Mouse (Mus musculus) midbrain, embryonic 11.5 days (tissue): Measurements from ENCODE around the gene 1700056E22Rik. TPM values are rescaled to one million over a fixed set of nuclear protein-coding genes. Genes with fewer than 3 reads are reported as not detected.

Source experiments
- ATAC-seq: fragments of 200-750 bp; cut with Nextera tagmentation; 2 replicates; pipeline ENCODE4 v1.8.0; 2017; ENCODE audit warnings: moderate TSS enrichment, moderate library complexity; ENCODE audit not compliant: low FRiP score
- DNase-seq: peaks from one replicate; pipeline ENCODE4 v3.0.0; 2015; ENCODE audit warnings: low spot score; ENCODE audit errors: missing footprints
- H3K27ac ChIP-seq: fragments of 300-500 bp; sonication (generic); 2 replicates; pipeline ENCODE4 v1.5.1; 2014; ENCODE audit warnings: low read depth, low read length
- H3K27me3 ChIP-seq: fragments of 300-500 bp; sonication (generic); 2 replicates; pipeline ENCODE4 v1.6.1; 2014; ENCODE audit warnings: mild to moderate bottlenecking, low read length, moderate library complexity, mixed read lengths; ENCODE audit not compliant: control insufficient read depth, insufficient read depth
- H3K36me3 ChIP-seq: fragments of 300-500 bp; sonication (generic); 2 replicates; pipeline ENCODE4 v1.6.1; 2014; ENCODE audit warnings: mild to moderate bottlenecking, low read length, moderate library complexity, mixed read lengths; ENCODE audit not compliant: control insufficient read depth, insufficient read depth
- H3K4me1 ChIP-seq: fragments of 300-500 bp; sonication (generic); 2 replicates; pipeline ENCODE4 v1.6.1; 2014; ENCODE audit warnings: low read length; ENCODE audit not compliant: control insufficient read depth, insufficient read depth
- H3K4me2 ChIP-seq: fragments of 300-500 bp; sonication (generic); 2 replicates; pipeline ENCODE4 v1.6.1; 2014; ENCODE audit warnings: mild to moderate bottlenecking, moderate library complexity
- H3K4me3 ChIP-seq: fragments of 300-500 bp; sonication (generic); 2 replicates; pipeline ENCODE4 v1.5.1; 2014; ENCODE audit warnings: low read depth, low read length
- H3K9ac ChIP-seq: fragments of 300-500 bp; sonication (generic); 2 replicates; pipeline ENCODE4 v1.6.1; 2014; ENCODE audit warnings: low read length
- H3K9me3 ChIP-seq: fragments of 300-500 bp; sonication (generic); 2 replicates; pipeline ENCODE4 v1.6.1; 2016; ENCODE audit warnings: low read length; ENCODE audit not compliant: control insufficient read depth
- WGBS: fragments of 180-500 bp; shearing (Covaris S2); extraction: QIAGEN DNeasy Blood & Tissue Kit; methylation state at CpG from one replicate; pipeline ENCODE4 v1.1.7; 2014; 5-methylcytosine and 5-hydroxymethylcytosine counted together
- polyA plus RNA-seq: library from polyadenylated mRNA; unstranded; fragments of >200 nt; fragmentation: Nextera tagmentation; extraction: Ambion mirVana; gene quantifications from 2 replicates; pipeline ENCODE4 v1.2.1, GENCODE M21; 2014

The 1700056E22Rik gene
- polyA plus RNA-seq, 1 experiment from 2014 or later, result 2.0 TPM

DNA sequence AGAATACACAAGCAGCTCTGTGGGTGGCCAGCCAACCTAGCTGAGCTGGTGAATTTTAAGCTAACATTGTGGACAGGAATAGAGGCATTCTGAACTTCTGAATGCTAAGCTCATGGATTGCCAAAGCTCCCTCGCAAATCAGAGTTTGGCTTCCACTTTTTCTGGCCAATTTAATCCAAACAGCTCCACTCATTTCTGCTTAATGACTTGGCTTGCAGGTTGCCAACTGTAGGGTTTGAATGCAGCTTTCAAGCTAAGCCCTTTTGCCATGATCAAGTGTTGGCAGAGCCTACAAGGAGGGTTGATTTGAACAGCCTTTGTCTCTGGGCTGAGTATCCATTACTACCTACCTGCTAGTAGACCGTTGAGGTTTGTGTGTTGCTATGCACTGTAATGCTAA is 31.6 kb downstream of the 1700056E22Rik start:
- no peaks in the 10 kb centered on the region for H3K27me3 ChIP-seq
- no peaks in the 10 kb centered on the region for H3K36me3 ChIP-seq
- H3K9ac ChIP-seq, result no peak overlapping the region
- no peaks in the 10 kb centered on the region for H3K4me1 ChIP-seq
- no peak for ATAC-seq
- H3K4me3 ChIP-seq, result no peak overlapping the region
- H3K4me2 ChIP-seq, result no peak overlapping the region
- H3K27ac ChIP-seq, result no peak overlapping the region
- no peak for DNase-seq
- 83% methylated on average over 2 of the region's 2 CpGs for WGBS
- H3K9me3 ChIP-seq, result no peaks in the 10 kb centered on the region

DNA sequence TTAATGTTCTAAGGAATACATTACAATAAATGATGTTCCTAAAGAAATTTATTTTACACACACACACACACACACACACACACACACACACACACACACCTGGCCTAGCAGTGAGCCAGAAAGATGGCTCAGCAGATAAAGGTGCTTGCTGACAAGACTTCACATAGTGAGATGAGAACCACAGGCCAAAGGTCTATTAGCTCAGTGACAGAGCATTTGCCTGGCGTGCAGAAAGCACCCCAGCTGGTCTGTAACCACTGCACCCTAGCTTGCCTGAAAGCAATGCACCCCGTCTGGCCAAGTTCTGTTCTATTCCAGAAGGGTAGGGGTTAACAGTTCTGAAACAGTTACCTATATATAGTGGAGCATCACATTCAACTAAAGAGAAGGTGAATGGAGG is 36.9 kb downstream of the 1700056E22Rik start:
- DNase-seq (no peak), ATAC-seq (no peak)
- Histone ChIP-seq H3K4me1 (no peaks in the 10 kb centered on the region), H3K9ac (no peak overlapping the region), H3K4me3 (no peak overlapping the region), H3K9me3 (no peaks in the 10 kb centered on the region), H3K36me3 (no peaks in the 10 kb centered on the region), H3K4me2 (no peak overlapping the region), H3K27me3 (no peaks in the 10 kb centered on the region), H3K27ac (no peak overlapping the region)
- WGBS, result 84% methylated on average over 2 of the region's 2 CpGs

DNA sequence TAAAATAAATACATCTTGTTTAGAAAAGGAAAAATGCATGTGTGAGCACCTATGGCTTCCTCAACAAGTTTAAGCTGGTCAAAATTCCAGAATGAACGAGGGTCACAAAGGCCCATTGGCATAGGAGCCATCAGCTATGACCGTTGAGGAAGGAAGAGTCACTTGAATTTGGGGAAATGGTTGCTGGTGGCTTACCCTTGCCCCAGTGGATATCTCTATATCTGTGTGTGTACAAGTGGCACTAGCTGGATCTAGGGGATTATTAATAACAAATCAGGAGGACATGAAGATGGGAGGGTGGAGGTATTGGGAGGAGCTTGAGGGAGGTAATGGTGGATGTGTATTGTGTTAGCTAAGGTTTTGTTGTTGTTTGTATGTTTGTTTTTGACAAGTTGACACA is 42.2 kb downstream of the 1700056E22Rik start:
- H3K27me3 ChIP-seq, result no peaks in the 10 kb centered on the region
- no peak overlapping the region for H3K4me3 ChIP-seq
- WGBS, result 87% methylated on average over 2 of the region's 2 CpGs
- no peaks in the 10 kb centered on the region for H3K4me1 ChIP-seq
- DNase-seq, result no peak
- H3K36me3 ChIP-seq, result no peaks in the 10 kb centered on the region
- H3K4me2 ChIP-seq, result no peak overlapping the region
- H3K9me3 ChIP-seq, result no peaks in the 10 kb centered on the region
- no peak overlapping the region for H3K27ac ChIP-seq
- ATAC-seq, result no peak
- H3K9ac ChIP-seq, result no peak overlapping the region

DNA sequence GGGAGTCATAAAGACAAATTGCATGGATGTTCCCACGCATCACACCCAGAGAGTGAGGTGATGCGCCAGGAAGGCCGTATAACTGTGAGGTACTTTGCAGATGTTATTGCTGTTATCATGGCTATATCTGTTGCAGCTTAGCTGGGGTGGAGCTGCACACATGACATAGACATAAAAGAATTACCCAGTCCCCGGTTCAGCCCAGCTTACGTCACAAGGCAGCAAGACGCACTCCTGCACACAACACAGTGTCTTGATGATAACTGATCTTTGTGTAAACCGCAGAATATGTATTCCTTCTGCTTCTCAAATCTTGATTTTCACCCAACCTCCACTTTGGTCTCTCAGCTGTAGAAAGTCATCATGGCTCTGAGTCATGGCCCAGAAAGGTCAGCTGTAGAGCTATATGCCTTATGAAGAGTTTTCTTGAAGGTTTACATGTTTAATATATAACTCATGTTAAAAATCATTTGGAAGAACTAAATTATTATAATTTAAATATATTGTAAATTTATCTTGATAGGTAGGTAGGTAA is 46.3 kb downstream of the 1700056E22Rik start:
- no peaks in the 10 kb centered on the region for H3K4me1 ChIP-seq
- H3K36me3 ChIP-seq, result no peaks in the 10 kb centered on the region
- DNase-seq (no peak), ATAC-seq (no peak)
- no peak overlapping the region for H3K4me3 ChIP-seq
- no peaks in the 10 kb centered on the region for H3K27me3 ChIP-seq
- 94% methylated on average over 7 of the region's 7 CpGs for WGBS
- H3K9me3 ChIP-seq, result no peaks in the 10 kb centered on the region
- H3K27ac ChIP-seq, result no peak overlapping the region
- H3K4me2 ChIP-seq, result no peak overlapping the region
- no peak overlapping the region for H3K9ac ChIP-seq

Other genes starting within 250 kb of the 1700056E22Rik start
- gene Dusp10, start 21.0 kb downstream of the 1700056E22Rik start, polyA plus RNA-seq, result 9.0 and 10.4 TPM in 2 replicates